7 mouse cellular contexts compared by ENCODE assay signal in genomic region chr16:25967297-25967696, GRCm38 (mm10).
DNase-seq lines count a peak whose midpoint lies in the region; ATAC-seq and TF ChIP-seq lines count a peak whose summit lies in the region.

No protein-coding gene starts in this region.

- no peaks in the 10 kb centered on the region for H3K4me1 ChIP-seq in forebrain, postnatal 0 days (ENCODE audit: insufficient read depth)
- H3K4me1 ChIP-seq in lung, adult 2 months (ENCODE audit: control insufficient read depth, insufficient read depth, low read length), result no peaks in the 10 kb centered on the region

- H3K4me2 ChIP-seq in forebrain, postnatal 0 days (ENCODE audit: low read depth), result no peak overlapping the region

- H3K4me3 ChIP-seq in forebrain, postnatal 0 days (ENCODE audit: low read depth, low read length), result no peak overlapping the region
- H3K4me3 ChIP-seq in lung, adult 2 months (replicated peaks; ENCODE audit: extremely low read depth, low read depth, low read length), result no peak overlapping the region

- TF ChIP-seq POLR2A in lung, adult 2 months (IDR thresholded peaks at IDR 0.05; ENCODE audit: borderline replicate concordance, extremely low read depth, low read depth, low read length), result no peak

- H3K27me3 ChIP-seq in forebrain, postnatal 0 days (ENCODE audit: insufficient read depth, low read length), result no peaks in the 10 kb centered on the region

- H3K36me3 ChIP-seq in forebrain, postnatal 0 days (ENCODE audit: insufficient read depth), result no peaks in the 10 kb centered on the region

- peak; percentile 76 for ATAC-seq in forebrain, postnatal 0 days

- H3K27ac ChIP-seq in forebrain, postnatal 0 days (ENCODE audit: low read depth, low read length), result no peak overlapping the region

- no peaks in the 10 kb centered on the region for H3K9me3 ChIP-seq in forebrain, postnatal 0 days (ENCODE audit: low read length)

- peak; percentile 65 to 69 for DNase-seq in B cell, adult 2 months
- peak; percentile 46 for DNase-seq in ES-CJ7 (ENCODE audit: low read depth, low spot score)
- DNase-seq in cerebellum, adult 18-20 months, result peak; percentile 42 to 65
- DNase-seq in forebrain, postnatal 0 days, result peak; percentile 91
- DNase-seq in large intestine, adult 2 months (ENCODE audit: low read depth, low spot score), result peak; percentile 35
- DNase-seq in lung, adult 2 months, result peak; percentile 42
- peak; percentile 20 for DNase-seq in retina, adult 2 months (ENCODE audit: low read depth, low spot score)

- H3K9ac ChIP-seq in forebrain, postnatal 0 days, result no peak overlapping the region

- peak; percentile 96 for TF ChIP-seq CTCF in forebrain, postnatal 0 days (IDR thresholded peaks at IDR 0.05; ENCODE audit: low read depth)
- peak; percentile 48 for TF ChIP-seq CTCF in lung, adult 2 months (IDR thresholded peaks at IDR 0.05; ENCODE audit: insufficient read depth, low read length)

- 10% methylated on average over 3 of the region's 3 CpGs for WGBS in forebrain, postnatal 0 days
- WGBS in large intestine, adult 2 months, result 14% methylated on average over 3 of the region's 3 CpGs
- WGBS in lung, adult 2 months, result 16% methylated on average over 3 of the region's 3 CpGs

Comparison
In these comparisons a context has a peak if more than half of its experiments do, and no peak if none do; other contexts are left out.
1. DNase-seq: peak in every context shown above with its lines; median percentile 91 in forebrain, postnatal 0 days; 67 in B cell, adult 2 months; 54 in cerebellum, adult 18-20 months; 46 in ES-CJ7; 42 in lung, adult 2 months; 35 in large intestine, adult 2 months; 20 in retina, adult 2 months.